Mouse (Mus musculus): ENCODE measurements around the gene Tmem145. TPM values are rescaled to one million over a fixed set of nuclear protein-coding genes. Genes with fewer than 3 reads are reported as not detected.

The Tmem145 gene
- polyA plus RNA-seq, 1 experiment from 2014 or later, result 2.0 TPM

- Histone ChIP-seq H3K4me1 (ENCODE audit: control insufficient read depth, insufficient read depth, low read length) (peaks cover 33% of the 10 kb centered on the region), H3K27me3 (ENCODE audit: control insufficient read depth, insufficient read depth, low read length) (no peaks in the 10 kb centered on the region), H3K4me3 (ENCODE audit: low read depth, low read length) (no peak overlapping the region), H3K36me3 (ENCODE audit: control insufficient read depth, insufficient read depth, low read length) (peaks cover 17% of the 10 kb centered on the region), H3K9ac (replicated peaks; ENCODE audit: low read depth, low read length) (no peak overlapping the region), H3K4me2 (replicated peaks; ENCODE audit: low read depth, low read length) (no peak overlapping the region), H3K9me3 (ENCODE audit: control insufficient read depth, low read depth, low read length) (no peaks in the 10 kb centered on the region), H3K27ac (ENCODE audit: low read length) (no peak overlapping the region)
- ATAC-seq (ENCODE audit: insufficient number of reproducible peaks, insufficient read depth, low FRiP score, low read depth), result no peak
- 27% methylated on average over 5 of the region's 5 CpGs for whole genome bisulfite sequencing
These were observed 31.3 kb upstream of the Tmem145 start for GRCm38 (mm10) chr7:25274571-25274970.

- Histone ChIP-seq H3K36me3 (ENCODE audit: control insufficient read depth, insufficient read depth, low read length) (peaks cover 17% of the 10 kb centered on the region), H3K27ac (ENCODE audit: low read length) (peak overlapping the region; percentile 99; the same call in 1 of the 2 replicates), H3K9me3 (ENCODE audit: control insufficient read depth, low read depth, low read length) (no peaks in the 10 kb centered on the region), H3K4me1 (ENCODE audit: control insufficient read depth, insufficient read depth, low read length) (peaks cover 33% of the 10 kb centered on the region), H3K27me3 (ENCODE audit: control insufficient read depth, insufficient read depth, low read length) (no peaks in the 10 kb centered on the region), H3K9ac (replicated peaks; ENCODE audit: low read depth, low read length) (no peak overlapping the region), H3K4me2 (replicated peaks; ENCODE audit: low read depth, low read length) (no peak overlapping the region), H3K4me3 (ENCODE audit: low read depth, low read length) (no peak overlapping the region)
- 78% methylated on average over 3 of the region's 3 CpGs for WGBS
- ATAC-seq (ENCODE audit: insufficient number of reproducible peaks, insufficient read depth, low FRiP score, low read depth), result no peak
These were observed 30.9 kb upstream of the Tmem145 start for GRCm38 (mm10) chr7:25274996-25275395.

GRCm38 (mm10) chr7:25275555-25276298 is 30.2 kb upstream of the Tmem145 start:
- no peaks in the 10 kb centered on the region for H3K9me3 ChIP-seq (ENCODE audit: control insufficient read depth, low read depth, low read length)
- no peaks in the 10 kb centered on the region for H3K27me3 ChIP-seq (ENCODE audit: control insufficient read depth, insufficient read depth, low read length)
- ATAC-seq (ENCODE audit: insufficient number of reproducible peaks, insufficient read depth, low FRiP score, low read depth), result no peak
- WGBS, result 48% methylated on average over 9 of the region's 9 CpGs
- H3K27ac ChIP-seq (ENCODE audit: low read length), result peak overlapping the region; percentile 99
- H3K4me2 ChIP-seq (replicated peaks; ENCODE audit: low read depth, low read length), result no peak overlapping the region
- no peak overlapping the region for H3K9ac ChIP-seq (replicated peaks; ENCODE audit: low read depth, low read length)
- H3K4me3 ChIP-seq (ENCODE audit: low read depth, low read length), result no peak overlapping the region
- H3K36me3 ChIP-seq (ENCODE audit: control insufficient read depth, insufficient read depth, low read length), result peaks cover 17% of the 10 kb centered on the region
- peaks cover 40% of the 10 kb centered on the region for H3K4me1 ChIP-seq (ENCODE audit: control insufficient read depth, insufficient read depth, low read length)

DNA sequence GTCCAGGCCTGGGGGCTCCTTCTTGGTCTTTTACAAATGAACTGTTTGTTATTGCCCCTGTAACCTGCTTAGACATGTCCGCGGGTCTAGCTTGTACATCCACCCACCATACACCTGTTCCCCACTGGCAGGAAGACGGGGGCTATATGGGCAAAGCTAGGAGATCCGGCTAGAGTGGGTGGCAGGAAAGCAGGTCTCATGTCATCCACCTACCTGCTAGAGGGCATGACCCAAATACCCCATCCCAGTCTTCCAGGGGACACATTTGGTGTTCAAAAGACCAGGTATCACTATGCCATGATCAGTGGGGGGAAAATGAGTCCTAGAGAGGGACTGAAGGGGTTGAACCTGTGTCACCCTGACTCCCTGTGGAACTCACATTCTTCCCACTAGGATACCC is 28.5 kb upstream of the Tmem145 start:
- Histone ChIP-seq H3K4me1 (ENCODE audit: control insufficient read depth, insufficient read depth, low read length) (peaks cover 48% of the 10 kb centered on the region), H3K9me3 (ENCODE audit: control insufficient read depth, low read depth, low read length) (no peaks in the 10 kb centered on the region), H3K27me3 (ENCODE audit: control insufficient read depth, insufficient read depth, low read length) (no peaks in the 10 kb centered on the region), H3K4me3 (ENCODE audit: low read depth, low read length) (peak overlapping the region; percentile 86), H3K27ac (ENCODE audit: low read length) (peak overlapping the region; percentile 99), H3K36me3 (ENCODE audit: control insufficient read depth, insufficient read depth, low read length) (peaks cover 8% of the 10 kb centered on the region), H3K4me2 (replicated peaks; ENCODE audit: low read depth, low read length) (peak overlapping the region; percentile 71), H3K9ac (replicated peaks; ENCODE audit: low read depth, low read length) (peak overlapping the region; percentile 40)
- WGBS, result 66% methylated on average over 4 of the region's 4 CpGs
- ATAC-seq (ENCODE audit: insufficient number of reproducible peaks, insufficient read depth, low FRiP score, low read depth), result no peak

- WGBS, result 9% methylated on average over 4 of the region's 4 CpGs
- Histone ChIP-seq H3K4me3 (ENCODE audit: low read depth, low read length) (peak overlapping the region; percentile 86), H3K4me2 (replicated peaks; ENCODE audit: low read depth, low read length) (peak overlapping the region; percentile 71), H3K9me3 (ENCODE audit: control insufficient read depth, low read depth, low read length) (no peaks in the 10 kb centered on the region), H3K27me3 (ENCODE audit: control insufficient read depth, insufficient read depth, low read length) (no peaks in the 10 kb centered on the region), H3K36me3 (ENCODE audit: control insufficient read depth, insufficient read depth, low read length) (peaks cover 4% of the 10 kb centered on the region), H3K9ac (replicated peaks; ENCODE audit: low read depth, low read length) (peak overlapping the region; percentile 40), H3K27ac (ENCODE audit: low read length) (peak overlapping the region; percentile 99), H3K4me1 (ENCODE audit: control insufficient read depth, insufficient read depth, low read length) (peaks cover 48% of the 10 kb centered on the region)
- ATAC-seq (ENCODE audit: insufficient number of reproducible peaks, insufficient read depth, low FRiP score, low read depth), result no peak
These were observed 27.9 kb upstream of the Tmem145 start for GRCm38 (mm10) chr7:25277998-25278340.

DNA sequence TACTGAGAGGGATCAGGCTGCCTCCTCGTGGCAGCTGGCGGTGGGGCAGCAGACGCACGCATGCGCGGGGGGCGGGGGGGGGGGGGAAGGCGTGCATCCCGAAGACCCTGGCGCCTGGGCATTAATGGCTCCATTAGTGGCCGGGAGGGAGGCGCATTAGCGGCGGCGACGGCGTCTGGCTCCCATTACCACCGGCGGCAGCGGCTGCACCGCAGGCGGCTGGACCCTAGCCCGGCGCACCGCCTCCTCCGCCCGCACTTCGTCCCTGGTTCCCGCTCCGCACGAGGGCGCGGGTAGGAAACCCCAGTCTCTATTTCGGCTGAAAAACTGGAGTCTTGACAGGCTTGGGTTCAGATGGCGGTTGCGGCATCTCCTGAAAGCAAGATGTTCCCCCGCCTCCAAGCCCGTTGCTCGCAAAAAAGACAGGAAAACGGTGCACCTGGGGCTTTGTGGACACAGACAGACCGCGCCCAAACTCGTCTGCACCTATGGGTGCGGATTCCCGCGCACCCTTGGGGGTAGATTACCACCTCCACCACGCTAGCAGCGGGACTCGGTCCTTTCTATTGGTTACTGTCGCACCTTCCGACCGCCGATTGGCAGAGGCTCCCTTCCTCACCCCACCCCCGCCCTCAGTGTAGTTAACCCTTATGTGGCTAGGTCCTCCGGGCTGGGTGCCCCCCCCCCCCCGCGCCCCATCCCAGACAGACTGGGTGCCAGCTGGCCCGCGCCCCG is 27.4 kb upstream of the Tmem145 start:
- peaks cover 2% of the 10 kb centered on the region for H3K36me3 ChIP-seq (ENCODE audit: control insufficient read depth, insufficient read depth, low read length)
- peak overlapping the region; percentile 68 for H3K9ac ChIP-seq (replicated peaks; ENCODE audit: low read depth, low read length)
- no peaks in the 10 kb centered on the region for H3K27me3 ChIP-seq (ENCODE audit: control insufficient read depth, insufficient read depth, low read length)
- peak overlapping the region; percentile 71 for H3K4me2 ChIP-seq (replicated peaks; ENCODE audit: low read depth, low read length)
- ATAC-seq (ENCODE audit: insufficient number of reproducible peaks, insufficient read depth, low FRiP score, low read depth), result peak; percentile 61
- WGBS, result under 1% methylated on average over 59 of the region's 60 CpGs
- peak overlapping the region; percentile 86 for H3K4me3 ChIP-seq (ENCODE audit: low read depth, low read length)
- peaks cover 53% of the 10 kb centered on the region for H3K4me1 ChIP-seq (ENCODE audit: control insufficient read depth, insufficient read depth, low read length)
- H3K27ac ChIP-seq (ENCODE audit: low read length), result peak overlapping the region; percentile 99
- no peaks in the 10 kb centered on the region for H3K9me3 ChIP-seq (ENCODE audit: control insufficient read depth, low read depth, low read length)

- Histone ChIP-seq H3K4me3 (ENCODE audit: low read depth, low read length) (peak overlapping the region; percentile 86), H3K4me2 (replicated peaks; ENCODE audit: low read depth, low read length) (peak overlapping the region; percentile 71), H3K27me3 (ENCODE audit: control insufficient read depth, insufficient read depth, low read length) (no peaks in the 10 kb centered on the region), H3K4me1 (ENCODE audit: control insufficient read depth, insufficient read depth, low read length) (peaks cover 61% of the 10 kb centered on the region), H3K36me3 (ENCODE audit: control insufficient read depth, insufficient read depth, low read length) (no peaks in the 10 kb centered on the region; the same call in 1 of the 2 replicates), H3K27ac (ENCODE audit: low read length) (peak overlapping the region; percentile 99), H3K9me3 (ENCODE audit: control insufficient read depth, low read depth, low read length) (no peaks in the 10 kb centered on the region), H3K9ac (replicated peaks; ENCODE audit: low read depth, low read length) (peak overlapping the region; percentile 68)
- peak; percentile 47 for ATAC-seq (ENCODE audit: insufficient number of reproducible peaks, insufficient read depth, low FRiP score, low read depth)
- WGBS, result under 1% methylated on average over 46 of the region's 49 CpGs
These were observed 26.6 kb upstream of the Tmem145 start for GRCm38 (mm10) chr7:25279076-25279860.

Measured in stomach, embryonic 14.5 days (tissue).